Mouse (Mus musculus): ENCODE measurements around the gene Amy2a2.
"Not testable (repeated sequence)": the region's sequence is repeated elsewhere in the genome, so short reads cannot be mapped to it uniquely, and the experiment has no call there.

Amy2a2 gene

GRCm38 (mm10) chr3:113356558-113356957, at the start of gene Amy2a2:
Amy2a2 (minus strand) TSS chr3:113356658.
- not testable (repeated sequence) for DNase-seq (ENCODE audit: low spot score in 2 of 2)

GRCm38 (mm10) chr3:113345484-113345883, 11.0 kb downstream of the Amy2a2 start:
- DNase-seq (ENCODE audit: low spot score in 2 of 2) = not testable (repeated sequence)

- not testable (repeated sequence) for DNase-seq (ENCODE audit: low spot score in 2 of 2)
These were observed 32.5 kb downstream of the Amy2a2 start, which contains the start of gene Amy2a3 for GRCm38 (mm10) chr3:113323952-113324351. Amy2a3 (minus strand) TSS chr3:113324052.

GRCm38 (mm10) chr3:113312937-113313336, 43.5 kb downstream of the Amy2a2 start:
- DNase-seq (ENCODE audit: low spot score in 2 of 2) = not testable (repeated sequence)

Measured in cerebellum, postnatal 4 days (tissue).